Mouse (Mus musculus) embryonic stem cell, embryonic (primary cell): ENCODE results near the gene Lhfpl2.

Experiments used
- CTCF ChIA-PET, 4 experiments: fragments of 300-600 bp in 2 of 4; fragments of 350-600 bp in 2 of 4; sonication (Branson Sonifier 250); formaldehyde crosslinking; loops; one replicate each; lab custom pipeline; 2022; ENCODE audit warnings: inconsistent platforms in 2 of 4; lab: Charles Lee
- POLR2A ChIA-PET, 4 experiments: fragments of 300-600 bp in 2 of 4; fragments of 350-600 bp in 2 of 4; sonication (Branson Sonifier 250); formaldehyde crosslinking; loops; one replicate each; lab custom pipeline; 2022; ENCODE audit warnings: antibody characterized with exemption in 4 of 4, inconsistent platforms in 1 of 4; lab: Charles Lee

The Lhfpl2 gene

DNA sequence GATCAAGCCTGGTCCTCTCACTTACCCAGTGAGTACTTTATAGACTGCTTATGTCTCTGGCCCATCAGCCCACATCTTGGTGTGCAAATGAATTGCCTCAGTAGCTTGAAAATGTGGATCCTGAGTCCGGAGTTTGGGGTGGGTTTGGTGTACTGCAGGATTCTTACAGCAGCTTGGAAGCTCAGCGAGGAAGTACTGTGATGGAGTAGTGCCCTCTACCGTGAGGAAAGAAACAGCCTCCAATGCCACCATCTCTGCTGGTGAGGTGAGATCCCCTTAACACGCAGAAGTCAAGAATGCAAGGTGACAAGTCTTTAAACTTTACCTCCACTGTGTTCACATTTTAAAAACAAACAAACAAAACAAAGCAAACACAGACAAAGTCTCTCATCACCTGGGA, 89.7 kb downstream of the Lhfpl2 start:
- POLR2A ChIA-PET: no interaction called here
- CTCF ChIA-PET: interaction anchor here in 3 of 4 experiments (0.5 to 0.7 kb wide), 3 partner anchors 76 to 376 kb away, joined by 3 to 5 read pairs (median 3); partner anchors contain the start of gene Arsb (in 1 of the 3)

DNA sequence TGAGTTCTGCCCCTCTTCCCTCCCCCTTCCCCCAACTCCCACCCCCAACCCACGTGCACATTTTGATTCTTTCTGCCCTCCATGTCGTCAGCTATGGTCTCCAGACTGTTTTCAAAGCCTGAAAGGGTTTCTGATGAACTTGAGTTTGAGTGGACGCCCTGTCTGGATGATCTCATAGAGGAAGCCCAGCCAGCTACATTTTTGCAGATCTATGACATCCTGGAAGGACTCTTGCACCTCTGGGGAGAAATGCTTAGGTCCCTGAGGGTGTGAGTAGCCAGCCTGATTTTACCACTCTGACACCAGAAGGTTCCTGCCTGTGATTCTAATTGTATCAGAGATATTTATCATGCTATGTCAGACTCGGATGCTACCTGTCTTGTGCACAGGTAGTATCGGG, 91.4 kb downstream of the Lhfpl2 start:
- POLR2A ChIA-PET: no interaction called here
- CTCF ChIA-PET: no interaction called here

DNA sequence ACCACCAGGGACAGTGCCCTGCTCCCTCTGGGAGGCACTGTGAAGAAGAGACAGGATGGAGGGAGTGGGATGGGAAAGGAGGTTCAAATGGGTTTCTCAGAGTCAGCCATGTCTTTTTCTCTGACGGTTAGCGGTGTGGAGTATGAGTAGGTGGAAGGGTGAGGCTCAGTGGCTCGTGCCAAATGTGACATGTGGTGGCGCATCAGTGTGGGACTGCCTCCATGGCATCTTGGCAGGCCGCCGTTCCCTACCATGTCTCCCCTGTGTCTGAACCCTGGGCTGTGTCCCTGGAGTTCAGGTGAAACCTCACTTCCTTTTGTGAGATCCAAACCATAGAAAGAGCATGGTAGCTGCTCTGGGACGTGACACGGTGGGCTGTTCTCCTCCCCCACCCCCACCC, 92.2 kb downstream of the Lhfpl2 start:
- CTCF ChIA-PET: no interaction called here
- POLR2A ChIA-PET: interaction anchor here in 1 of 4 experiments (0.7 kb wide), 1 partner anchor 15 kb away, joined by 3 read pairs; no protein-coding TSS in a partner anchor

DNA sequence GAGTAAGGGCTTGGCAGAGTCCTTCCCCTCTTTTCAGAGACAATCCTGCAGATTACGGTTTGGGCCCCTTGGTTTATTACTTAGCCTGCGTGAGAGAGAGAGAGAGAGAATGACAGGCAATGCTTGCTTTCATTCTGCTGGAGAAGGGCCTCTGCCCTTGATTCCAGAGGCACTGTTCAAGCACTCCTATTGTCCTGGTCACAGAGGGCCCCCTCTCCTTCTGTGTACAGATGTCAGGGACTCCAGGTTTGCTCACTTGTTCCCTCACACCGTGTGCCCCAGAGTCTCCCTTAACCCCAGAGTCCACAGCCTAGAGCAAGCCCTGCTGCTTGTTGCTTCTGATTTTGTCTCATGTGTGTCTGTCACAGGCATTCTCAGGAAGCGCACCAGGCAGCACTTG, 93.7 kb downstream of the Lhfpl2 start:
- POLR2A ChIA-PET: interaction anchor here in 2 of 4 experiments (0.6 kb wide), 2 partner anchors 36 to 47 kb away, joined by 3 read pairs; no protein-coding TSS in a partner anchor

DNA sequence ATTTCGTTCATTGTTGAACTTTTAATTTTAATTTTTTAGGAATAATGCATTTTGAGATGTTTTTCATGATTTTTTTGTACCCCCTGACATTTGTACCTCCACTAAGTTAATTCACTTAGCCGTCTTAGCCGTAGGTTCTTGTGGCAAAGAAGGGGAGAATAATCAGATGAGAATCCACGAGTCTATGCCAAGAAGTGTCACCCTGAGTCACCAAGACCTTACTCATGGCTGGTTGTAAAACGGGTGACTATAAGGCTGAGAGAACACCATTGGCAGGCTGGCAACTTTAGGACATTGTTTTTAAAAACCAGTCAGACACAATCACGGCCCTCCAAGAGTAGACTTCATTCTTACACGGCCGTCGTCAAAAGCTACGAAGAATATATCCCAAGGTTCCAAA, 95.2 kb downstream of the Lhfpl2 start:
- POLR2A ChIA-PET: no interaction called here

More for the DNA sequence above, 93.7 kb downstream of the Lhfpl2 start:
- CTCF ChIA-PET: no interaction called here

DNA sequence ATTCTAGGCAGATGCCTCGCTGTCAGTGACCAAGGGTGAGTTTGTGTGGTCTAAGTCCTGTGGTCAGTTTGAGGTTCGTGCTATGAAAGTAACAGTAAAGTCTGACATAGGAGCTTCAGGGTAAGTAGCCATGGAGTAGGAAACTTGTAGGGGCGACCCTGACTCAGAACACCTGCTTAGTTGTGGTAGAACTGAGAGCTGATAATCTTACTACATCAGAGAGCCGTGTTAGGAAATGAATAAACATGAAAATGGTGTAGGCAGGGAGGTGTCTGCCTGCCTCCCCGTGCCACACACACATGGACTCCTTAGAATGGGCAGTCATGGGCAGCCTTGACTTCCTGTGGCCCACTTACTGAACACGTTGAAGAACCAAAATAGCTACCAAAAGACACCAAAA, 96.1 kb downstream of the Lhfpl2 start:
- CTCF ChIA-PET: no interaction called here
- POLR2A ChIA-PET: interaction anchor here in 1 of 4 experiments (1.0 kb wide), 1 partner anchor 11 kb away, joined by 4 read pairs; no protein-coding TSS in a partner anchor

More for the DNA sequence above, 95.2 kb downstream of the Lhfpl2 start:
- CTCF ChIA-PET: no interaction called here

DNA sequence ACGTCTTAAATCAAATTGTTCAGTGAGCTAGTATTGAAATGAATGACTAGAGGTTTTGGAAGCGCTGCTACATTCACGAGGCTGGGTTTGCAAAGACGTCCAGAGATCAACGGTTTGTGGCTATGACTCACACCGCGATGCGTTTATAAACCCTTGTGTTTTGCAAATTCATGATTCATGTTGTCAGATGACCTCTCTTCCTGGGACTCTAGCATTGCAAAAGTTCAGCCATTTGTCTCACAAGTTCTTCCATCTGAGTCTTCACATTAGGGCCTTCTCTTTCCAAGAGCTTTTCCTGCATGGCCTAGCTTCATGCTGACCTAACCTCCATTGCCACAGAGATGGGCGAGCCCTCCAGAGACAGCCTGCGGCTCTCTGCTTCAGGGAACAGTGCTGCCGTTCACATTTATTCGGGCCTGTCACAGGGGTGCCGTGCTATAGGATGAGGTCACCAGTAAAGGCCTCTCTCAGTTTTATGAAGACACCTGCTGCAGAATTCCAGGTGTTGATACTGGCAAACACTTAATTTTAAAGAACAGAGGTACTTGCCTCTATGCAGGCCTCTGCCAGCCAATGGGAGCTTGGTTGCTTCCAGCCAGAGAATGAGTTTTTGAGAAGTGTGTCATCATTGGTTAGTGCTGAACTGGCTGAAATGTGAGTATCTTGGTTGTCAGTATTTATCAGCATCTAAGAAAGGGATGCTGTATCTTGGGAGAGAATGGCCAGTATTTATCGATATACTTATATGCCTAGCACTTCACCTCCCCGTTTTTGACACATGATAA, 97.1 kb downstream of the Lhfpl2 start:
- POLR2A ChIA-PET: interaction anchor here in 1 of 4 experiments (0.6 to 1.0 kb wide), 4 partner anchors 9 to 727 kb away, joined by 3 read pairs; no protein-coding TSS in a partner anchor
- CTCF ChIA-PET: interaction anchor here in 1 of 4 experiments (0.7 kb wide), 1 partner anchor 10 kb away, joined by 3 read pairs; no protein-coding TSS in a partner anchor

DNA sequence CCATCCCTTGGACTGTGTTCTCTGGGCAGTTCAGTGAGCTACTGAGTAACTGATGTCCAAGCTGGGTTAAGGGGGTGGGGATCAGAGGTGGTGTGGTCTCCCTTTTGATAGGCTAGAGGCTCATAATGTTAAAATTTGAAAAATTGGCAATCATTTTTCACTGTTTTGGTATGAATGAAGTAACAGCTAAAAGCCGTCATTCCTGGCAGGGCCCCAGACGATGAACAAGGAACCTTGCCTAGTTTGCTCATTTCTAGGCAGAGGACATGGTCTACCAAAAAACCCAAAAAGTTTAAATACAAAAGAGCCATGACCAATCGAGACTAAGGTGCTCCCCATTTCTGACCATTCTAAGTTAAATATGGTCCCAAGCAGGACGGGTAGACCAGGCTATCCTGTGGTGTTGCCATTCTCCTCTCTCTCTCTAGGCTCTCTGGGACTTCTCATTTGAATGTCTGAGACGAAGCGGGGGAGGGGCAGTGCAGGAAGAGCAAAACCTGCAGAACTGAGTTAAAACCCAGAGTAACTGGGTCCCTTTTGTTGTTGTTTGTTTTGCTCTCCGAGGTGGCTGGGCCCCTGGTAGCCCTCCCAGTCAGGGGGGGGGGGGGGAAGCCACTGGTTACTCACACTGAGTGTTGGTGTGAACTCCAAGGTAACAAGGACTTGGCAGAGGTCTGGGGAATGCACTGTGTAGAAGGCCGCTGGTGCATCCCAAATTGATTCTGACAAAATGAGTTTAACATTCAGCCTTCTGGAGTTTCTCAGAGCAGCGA, 98.2 kb downstream of the Lhfpl2 start:
- ChIA-PET POLR2A (interaction anchor here in 1 of 4 experiments (0.6 to 1.0 kb wide), 5 partner anchors 11 to 726 kb away, joined by 3 to 4 read pairs (median 3); no protein-coding TSS in a partner anchor), CTCF (interaction anchor here in 3 of 4 experiments (0.5 to 0.7 kb wide), 3 partner anchors 9 to 181 kb away, joined by 3 read pairs; no protein-coding TSS in a partner anchor)

DNA sequence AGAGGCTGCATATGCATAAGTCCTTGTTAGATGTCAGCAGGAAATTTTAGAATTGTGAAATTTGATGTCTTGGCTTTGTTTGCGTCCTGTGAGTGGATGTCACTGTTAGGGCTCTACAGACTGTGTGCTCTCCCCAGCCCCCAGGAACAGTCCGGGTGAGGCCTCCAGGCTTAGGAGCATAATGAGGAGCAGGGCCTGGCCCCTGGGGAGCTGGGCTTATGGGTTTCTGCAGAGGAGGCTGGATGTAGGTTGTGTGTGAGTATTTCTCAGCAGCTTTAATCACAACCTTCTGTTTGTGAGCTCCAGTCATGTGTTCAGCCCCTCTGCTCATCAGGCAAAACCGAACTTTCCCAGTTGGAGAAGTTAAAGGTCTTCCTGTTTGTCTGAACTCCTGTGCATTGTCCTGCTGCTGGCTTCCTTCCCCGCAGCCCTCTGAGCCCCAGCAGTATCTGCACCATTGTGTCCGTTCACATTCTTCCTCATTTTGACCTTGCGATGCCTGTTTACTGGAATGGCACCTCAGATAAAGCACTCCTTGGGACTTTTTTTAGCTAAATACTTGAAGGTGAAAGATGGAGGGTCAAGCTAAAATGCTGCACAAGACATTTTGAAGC, 101.4 kb downstream of the Lhfpl2 start:
- ChIA-PET CTCF (interaction anchor here (0.5 to 2.1 kb wide), 5 partner anchors 18 to 885 kb away, joined by 3 to 7 read pairs (median 3); no protein-coding TSS in a partner anchor), POLR2A (interaction anchor here in 2 of 4 experiments (0.7 kb wide), 2 partner anchors 124 to 497 kb away, joined by 3 to 4 read pairs; no protein-coding TSS in a partner anchor)

DNA sequence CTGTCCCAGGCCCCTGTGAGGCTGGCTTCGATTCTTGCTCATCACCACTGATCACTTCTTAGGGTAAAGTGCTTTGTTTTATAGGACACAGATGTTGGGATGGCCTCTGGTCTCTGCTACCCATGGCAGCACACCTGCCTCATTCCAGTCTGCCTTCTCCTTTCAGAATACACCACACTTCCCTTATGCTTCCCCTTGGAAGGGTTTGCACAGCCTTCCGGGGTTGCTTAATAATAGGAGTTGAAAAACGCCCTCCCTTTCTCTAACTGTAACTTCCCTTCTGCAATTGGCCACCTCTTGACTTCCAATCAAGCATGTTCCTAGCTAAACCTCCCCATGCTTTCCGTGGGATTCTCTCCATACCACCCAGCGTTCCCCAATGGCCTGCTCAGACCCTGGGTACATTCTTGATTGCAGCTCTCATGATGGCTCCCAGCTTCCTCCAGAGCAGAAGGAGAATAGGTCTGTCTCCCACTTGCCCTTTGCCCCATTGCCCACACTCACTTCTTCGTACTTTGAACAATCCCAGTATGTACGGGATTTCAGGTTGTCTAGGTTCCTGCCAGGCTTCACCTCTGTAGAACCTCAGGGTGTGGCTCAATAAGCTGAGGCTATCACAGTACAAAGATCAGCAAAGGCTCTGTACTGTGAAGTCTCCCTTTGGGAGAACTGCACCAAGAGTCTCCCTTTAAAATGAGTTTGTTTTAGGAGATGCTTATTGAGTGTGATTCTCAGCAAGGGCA, 102.1 kb downstream of the Lhfpl2 start:
- ChIA-PET CTCF (interaction anchor here in 3 of 4 experiments (0.5 to 0.7 kb wide), 4 partner anchors 70 to 884 kb away, joined by 3 to 4 read pairs (median 3); no protein-coding TSS in a partner anchor), POLR2A (interaction anchor here in 1 of 4 experiments (0.7 kb wide), 1 partner anchor 124 kb away, joined by 4 read pairs; no protein-coding TSS in a partner anchor)

DNA sequence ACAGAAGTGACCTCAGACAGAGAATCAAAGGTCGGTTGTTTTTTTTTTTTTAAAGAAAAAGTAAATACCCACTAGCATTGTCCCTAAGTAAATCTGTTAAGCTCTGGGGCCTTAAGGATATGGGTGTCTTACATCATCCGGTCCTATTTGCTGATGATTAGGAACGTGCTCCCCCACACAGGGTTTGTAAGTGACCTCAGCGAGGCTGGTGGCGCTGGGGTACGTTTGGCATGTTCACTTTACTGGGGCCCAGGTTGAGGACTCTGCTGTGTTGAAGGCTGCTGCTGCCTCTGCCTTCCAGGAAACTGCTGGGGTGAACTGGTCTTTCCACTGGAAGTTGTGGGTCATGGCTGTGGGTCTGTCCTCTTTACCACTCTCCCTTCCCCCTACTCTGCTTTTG, 106.9 kb downstream of the Lhfpl2 start:
- POLR2A ChIA-PET: interaction anchor here in 3 of 4 experiments (0.6 to 1.9 kb wide), 4 partner anchors 10 to 894 kb away, joined by 3 to 10 read pairs (median 4); no protein-coding TSS in a partner anchor
- CTCF ChIA-PET: interaction anchor here in 1 of 4 experiments (0.6 kb wide), 1 partner anchor 9 kb away, joined by 3 read pairs; no protein-coding TSS in a partner anchor

DNA sequence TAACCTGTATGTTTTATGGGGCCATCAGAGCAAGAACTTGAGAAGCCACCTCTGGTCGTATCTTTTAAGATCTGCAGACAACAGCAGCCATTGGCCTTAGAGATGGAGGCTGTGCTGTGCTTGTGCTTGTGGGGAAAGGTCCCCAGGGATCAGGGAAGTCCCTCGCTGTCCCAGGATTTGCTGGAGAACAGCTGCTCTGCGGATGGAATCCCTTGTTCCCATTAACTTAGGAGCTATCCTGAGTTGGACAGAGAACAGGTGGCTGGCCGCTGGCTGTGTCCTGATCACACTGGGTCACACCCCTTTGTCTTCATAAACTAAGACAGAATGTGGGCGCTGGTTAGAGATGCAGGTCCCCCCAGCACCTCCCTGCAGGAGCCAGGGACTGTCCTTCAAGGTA, 110.7 kb downstream of the Lhfpl2 start:
- CTCF ChIA-PET: interaction anchor here in 1 of 4 experiments (1.1 kb wide), 1 partner anchor 9 kb away, joined by 3 read pairs; no protein-coding TSS in a partner anchor
- POLR2A ChIA-PET: interaction anchor here in 1 of 4 experiments (1.1 kb wide), 1 partner anchor 14 kb away, joined by 3 read pairs; no protein-coding TSS in a partner anchor

DNA sequence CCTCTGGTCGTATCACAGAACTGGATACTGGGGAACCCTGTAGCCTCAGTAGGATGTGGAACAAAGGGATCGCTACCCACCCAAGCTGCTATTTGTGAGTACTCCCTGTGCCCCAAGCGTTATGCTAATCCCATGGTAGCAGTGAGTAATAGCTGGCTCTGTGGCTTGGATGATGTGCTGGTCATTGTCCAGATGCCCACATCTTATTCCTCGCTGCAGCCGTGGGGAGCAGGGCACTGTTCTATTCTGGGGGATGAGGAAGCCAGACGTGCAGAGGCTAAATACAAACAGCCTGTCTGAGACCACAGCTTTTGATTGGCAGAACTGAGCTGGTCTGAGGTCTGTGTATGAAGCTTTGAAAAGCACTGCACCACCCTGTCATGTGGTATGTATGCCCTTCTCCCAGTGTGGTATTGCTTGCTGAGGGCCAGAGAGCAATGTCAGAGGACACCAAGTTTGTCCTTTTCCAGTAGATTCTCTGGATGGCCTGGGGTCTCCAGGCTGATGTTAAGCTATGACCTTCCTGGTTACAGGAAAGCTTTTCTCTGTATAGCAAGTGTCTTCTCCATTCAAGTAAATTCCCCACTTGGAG, 111.8 kb downstream of the Lhfpl2 start:
- CTCF ChIA-PET: interaction anchor here in 1 of 4 experiments (0.6 kb wide), 1 partner anchor 108 kb away, joined by 7 read pairs; no protein-coding TSS in a partner anchor
- POLR2A ChIA-PET: interaction anchor here in 1 of 4 experiments (1.1 kb wide), 1 partner anchor 15 kb away, joined by 3 read pairs; no protein-coding TSS in a partner anchor

DNA sequence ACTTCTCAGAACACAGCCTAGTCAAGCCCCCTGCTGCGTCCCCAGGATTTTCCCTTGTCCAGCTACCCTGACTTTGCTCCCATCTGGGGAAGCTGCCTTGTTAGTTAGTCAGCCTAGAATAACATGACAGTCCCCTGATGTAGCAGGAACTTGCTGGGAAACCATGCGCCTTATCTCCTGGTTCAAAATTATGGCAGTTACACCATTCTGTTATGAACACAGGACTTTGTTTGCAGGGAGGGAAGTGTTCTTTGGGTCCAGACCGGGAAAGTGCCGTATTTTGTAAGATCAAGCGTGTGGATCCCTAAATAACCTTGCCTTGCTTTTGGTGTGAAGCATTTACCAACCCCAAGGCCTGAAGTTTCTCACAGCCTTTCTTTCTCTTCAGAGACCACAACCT, 114.0 kb downstream of the Lhfpl2 start:
- POLR2A ChIA-PET: interaction anchor here in 1 of 4 experiments (1.2 to 1.3 kb wide), 2 partner anchors 28 to 42 kb away, joined by 3 to 4 read pairs; no protein-coding TSS in a partner anchor
- CTCF ChIA-PET: interaction anchor here in 2 of 4 experiments (0.7 kb wide), 2 partner anchors 20 to 38 kb away, joined by 3 read pairs; no protein-coding TSS in a partner anchor

DNA sequence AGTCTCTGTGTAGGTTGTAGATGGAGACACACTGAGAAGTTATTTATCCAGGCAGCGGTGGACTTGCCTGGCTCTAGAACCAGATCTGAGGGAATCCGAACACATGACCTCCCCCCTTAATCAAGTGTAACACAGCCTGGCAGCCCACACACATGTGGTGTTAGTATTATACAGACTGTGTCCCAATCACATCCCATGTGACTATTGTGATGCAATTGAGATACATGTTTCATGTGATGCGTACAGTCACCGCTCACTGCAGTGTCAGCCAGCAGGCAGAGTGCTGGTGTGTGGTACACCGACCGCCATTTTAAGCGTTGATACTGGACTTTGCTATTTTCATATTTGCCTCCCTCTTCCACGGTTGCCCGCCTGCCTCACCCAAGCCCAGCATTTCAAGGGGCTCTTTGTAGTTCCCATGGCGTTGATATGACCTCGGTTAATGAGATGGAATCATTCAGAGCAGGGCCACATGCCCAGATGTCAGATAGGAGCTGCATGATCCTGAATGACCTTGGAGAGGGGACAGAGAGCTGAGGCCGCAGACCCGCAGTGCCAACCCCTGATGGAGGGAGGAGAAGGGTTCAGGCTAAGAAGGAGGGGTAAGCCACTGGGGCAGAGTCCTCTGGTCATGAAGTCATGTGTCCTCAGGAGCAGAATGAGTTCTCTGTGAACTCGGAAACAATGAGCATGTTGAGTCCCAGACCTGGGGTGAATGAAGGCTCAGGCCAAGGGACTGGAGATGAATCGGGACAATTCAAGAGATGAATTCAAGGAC, 115.1 kb downstream of the Lhfpl2 start:
- POLR2A ChIA-PET: interaction anchor here in 1 of 4 experiments (1.2 kb wide), 1 partner anchor 41 kb away, joined by 3 read pairs; no protein-coding TSS in a partner anchor
- CTCF ChIA-PET: no interaction called here
